Mouse (Mus musculus) hindbrain, postnatal 0 days (tissue): ENCODE measurements at regions not wholly inside any gene's neighbourhood (a gene's known extent, or its start where the extent isn't known, plus 50 kb on each side); places are given as distances from the start of the nearest gene placed in this dataset.

Experiments
- ATAC-seq: fragments of 200-750 bp; cut with Nextera tagmentation; 2 replicates; pipeline ENCODE4 v1.8.0; 2017; ENCODE audit warnings: mild to moderate bottlenecking, moderate TSS enrichment, moderate library complexity
- DNase-seq: peaks from one replicate; pipeline ENCODE4 v3.0.0-alpha.2; 2015; ENCODE audit warnings: low spot score
- H3K27ac ChIP-seq: fragments of 300-500 bp; sonication (generic); 2 replicates; pipeline ENCODE4 v1.5.1; 2014; ENCODE audit warnings: mild to moderate bottlenecking
- H3K27me3 ChIP-seq: fragments of 300-500 bp; sonication (generic); 2 replicates; pipeline ENCODE4 v1.6.1; 2014; ENCODE audit warnings: low read length, mixed read lengths; ENCODE audit not compliant: insufficient read depth
- H3K36me3 ChIP-seq: fragments of 300-500 bp; sonication (generic); 2 replicates; pipeline ENCODE4 v1.6.1; 2014; ENCODE audit warnings: low read length, mixed read lengths; ENCODE audit not compliant: insufficient read depth
- H3K4me1 ChIP-seq: fragments of 300-500 bp; sonication (generic); 2 replicates; pipeline ENCODE4 v1.6.1; 2014; ENCODE audit warnings: antibody characterized with exemption, low read length, mixed read lengths; ENCODE audit not compliant: insufficient read depth
- H3K4me2 ChIP-seq: fragments of 300-500 bp; sonication (generic); 2 replicates; pipeline ENCODE4 v1.6.1; 2014; ENCODE audit warnings: low read depth, mild to moderate bottlenecking, low read length, moderate library complexity, mixed read lengths
- H3K4me3 ChIP-seq: fragments of 300-500 bp; sonication (generic); 2 replicates; pipeline ENCODE4 v1.5.1; 2014; ENCODE audit warnings: low read length
- H3K9ac ChIP-seq: fragments of 300-500 bp; sonication (generic); replicated peaks from 2 replicates; pipeline ENCODE4 v1.6.1; 2014; ENCODE audit warnings: mild to moderate bottlenecking, low read length, moderate library complexity, mixed read lengths
- H3K9me3 ChIP-seq: fragments of 300-500 bp; sonication (generic); 2 replicates; pipeline ENCODE4 v1.6.1; 2016; ENCODE audit warnings: low read length, mixed read lengths
- CTCF ChIP-seq: IDR thresholded peaks from 2 replicates; pipeline ENCODE4 v1.5.1; 2016; ENCODE audit warnings: antibody characterized with exemption, control low read depth, low read depth
- WGBS: fragments of 180-500 bp; shearing (Covaris S2); extraction: QIAGEN DNeasy Blood & Tissue Kit; methylation state at CpG from one replicate; pipeline ENCODE4 v1.1.7; 2014; 5-methylcytosine and 5-hydroxymethylcytosine counted together

DNA sequence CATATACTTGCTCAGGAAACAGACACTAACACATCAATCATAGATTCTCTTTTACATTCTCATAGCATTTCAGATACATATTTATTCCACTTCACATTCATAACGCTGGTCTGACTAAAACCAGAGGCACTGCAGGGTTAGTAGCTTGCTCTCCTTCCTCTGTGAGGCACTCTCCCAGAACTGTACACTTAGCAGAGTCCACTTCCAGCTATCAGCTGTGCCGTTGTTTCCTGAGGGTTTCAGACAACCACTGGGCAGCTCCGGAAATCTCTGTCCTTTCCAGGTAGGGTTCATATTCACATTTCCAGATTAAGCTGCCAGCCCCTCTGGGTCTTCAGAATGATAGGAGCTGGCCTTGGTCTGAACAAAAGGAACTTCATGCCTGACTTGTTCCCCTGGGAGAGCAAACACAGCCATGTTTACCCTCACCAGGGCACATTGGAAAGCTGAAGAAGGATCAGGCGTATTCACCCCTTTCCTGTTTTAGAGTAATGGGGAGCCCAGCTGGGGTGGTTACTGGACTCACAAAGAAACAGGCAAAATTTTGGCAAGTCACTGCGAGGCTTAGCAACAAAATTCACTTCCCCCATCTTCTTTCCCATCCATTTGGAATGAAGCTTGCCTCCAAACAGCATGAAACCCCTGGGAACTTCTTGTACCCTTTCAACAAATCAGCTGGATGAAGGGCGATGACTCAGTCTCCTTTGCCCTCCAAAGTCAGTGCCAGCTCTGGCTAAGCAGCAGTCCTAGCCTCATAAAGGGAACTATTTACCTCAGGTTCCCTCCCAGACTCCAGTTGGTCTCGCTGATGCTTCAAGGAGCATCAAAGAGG, 622.0 kb downstream of the Sqor start:
- peak; percentile 92 for ATAC-seq
- 36% methylated on average over 7 of the region's 7 CpGs for whole genome bisulfite sequencing
- H3K36me3 ChIP-seq, result no peaks in the 10 kb centered on the region

DNA sequence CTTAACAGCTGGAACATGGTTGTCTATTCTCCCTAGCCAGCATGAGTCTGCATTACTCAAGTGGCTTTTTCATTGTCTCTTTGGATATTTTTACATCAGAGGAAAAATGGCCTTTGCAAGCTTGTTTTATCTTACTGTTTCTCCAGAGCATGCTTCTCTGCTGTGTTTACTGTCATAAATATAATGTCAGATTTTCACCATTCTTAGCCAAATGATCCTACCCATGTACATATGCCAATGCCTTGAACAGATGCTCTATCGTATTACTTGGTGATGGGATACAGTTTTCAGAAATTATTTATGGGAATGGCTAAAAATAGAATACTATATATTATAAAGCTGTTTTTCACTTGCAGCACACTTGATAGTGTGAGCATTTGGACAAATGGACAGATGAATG, 625.9 kb downstream of the Sqor start:
- H3K4me1 ChIP-seq, result no peaks in the 10 kb centered on the region
- DNase-seq (no peak), ATAC-seq (no peak)
- H3K4me2 ChIP-seq, result no peak overlapping the region
- no peaks in the 10 kb centered on the region for H3K9me3 ChIP-seq
- no peak overlapping the region for H3K9ac ChIP-seq
- no peaks in the 10 kb centered on the region for H3K36me3 ChIP-seq
- H3K27me3 ChIP-seq, result no peaks in the 10 kb centered on the region
- no peak for TF ChIP-seq CTCF
- H3K4me3 ChIP-seq, result no peak overlapping the region
- whole genome bisulfite sequencing, result 84% methylated on average over 1 of the region's 1 CpGs
- no peak overlapping the region for H3K27ac ChIP-seq

More for the DNA sequence above, 622.0 kb downstream of the Sqor start:
- H3K4me1 ChIP-seq, result no peaks in the 10 kb centered on the region
- DNase-seq, result peak; percentile 83
- H3K4me2 ChIP-seq, result no peak overlapping the region
- H3K9ac ChIP-seq, result no peak overlapping the region
- no peaks in the 10 kb centered on the region for H3K27me3 ChIP-seq
- peak overlapping the region; percentile 61; the same call in 1 of the 2 replicates for H3K27ac ChIP-seq
- no peak overlapping the region for H3K4me3 ChIP-seq
- TF ChIP-seq CTCF, result no peak
- H3K9me3 ChIP-seq, result no peaks in the 10 kb centered on the region

DNA sequence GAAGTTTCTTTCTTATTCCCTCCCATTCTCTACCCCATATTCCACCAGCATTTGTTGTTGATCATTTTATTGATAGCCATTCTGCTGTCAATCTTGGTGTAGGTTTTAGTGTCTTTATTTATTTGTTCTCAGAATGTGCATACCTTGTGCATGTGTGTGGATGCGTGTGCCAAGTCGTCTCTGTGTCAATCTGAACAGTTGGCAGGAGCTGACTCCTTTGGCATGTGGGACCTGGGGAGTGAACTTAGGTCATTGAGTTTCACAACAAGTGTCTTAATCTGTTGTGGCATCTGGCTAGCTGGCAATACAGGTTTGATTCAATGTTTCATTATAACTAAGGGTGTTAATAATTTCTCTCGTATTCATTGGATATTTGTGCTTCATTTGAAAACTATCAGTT, 629.3 kb downstream of the Sqor start:
- WGBS, result 77% methylated on average over 3 of the region's 3 CpGs
- no peaks in the 10 kb centered on the region for H3K4me1 ChIP-seq
- no peaks in the 10 kb centered on the region for H3K27me3 ChIP-seq

DNA sequence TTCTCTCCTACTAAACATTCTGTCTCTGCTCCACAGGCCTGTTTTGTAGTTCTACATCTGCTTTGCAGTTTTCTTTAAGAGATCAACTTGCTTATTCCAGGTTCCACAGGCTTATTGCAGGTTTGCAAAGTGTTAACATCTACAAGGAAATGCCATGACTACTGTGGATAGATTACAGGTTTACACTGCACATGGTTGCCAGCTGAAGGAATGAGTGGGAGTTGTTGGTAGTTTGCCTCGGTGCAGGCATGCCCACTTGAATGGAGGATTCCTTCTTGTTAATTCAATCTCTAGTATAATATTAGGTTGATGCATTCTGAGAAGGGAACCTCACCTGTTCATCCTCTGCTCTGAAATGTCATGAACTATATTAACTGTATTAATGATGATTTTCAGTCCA, 632.5 kb downstream of the Sqor start:
- Histone ChIP-seq H3K4me1 (no peaks in the 10 kb centered on the region), H3K27me3 (no peaks in the 10 kb centered on the region), H3K27ac (no peak overlapping the region), H3K4me2 (no peak overlapping the region), H3K9ac (no peak overlapping the region), H3K9me3 (no peaks in the 10 kb centered on the region), H3K36me3 (no peaks in the 10 kb centered on the region), H3K4me3 (no peak overlapping the region)
- WGBS, result 78% methylated on average over 1 of the region's 1 CpGs
- DNase-seq, result no peak
- no peak for ATAC-seq
- TF ChIP-seq CTCF, result no peak

More for the DNA sequence above, 629.3 kb downstream of the Sqor start:
- Histone ChIP-seq H3K9ac (no peak overlapping the region), H3K9me3 (no peaks in the 10 kb centered on the region), H3K27ac (no peak overlapping the region), H3K4me2 (no peak overlapping the region), H3K4me3 (no peak overlapping the region), H3K36me3 (no peaks in the 10 kb centered on the region)
- TF ChIP-seq CTCF, result no peak
- ATAC-seq, result no peak
- no peak for DNase-seq

DNA sequence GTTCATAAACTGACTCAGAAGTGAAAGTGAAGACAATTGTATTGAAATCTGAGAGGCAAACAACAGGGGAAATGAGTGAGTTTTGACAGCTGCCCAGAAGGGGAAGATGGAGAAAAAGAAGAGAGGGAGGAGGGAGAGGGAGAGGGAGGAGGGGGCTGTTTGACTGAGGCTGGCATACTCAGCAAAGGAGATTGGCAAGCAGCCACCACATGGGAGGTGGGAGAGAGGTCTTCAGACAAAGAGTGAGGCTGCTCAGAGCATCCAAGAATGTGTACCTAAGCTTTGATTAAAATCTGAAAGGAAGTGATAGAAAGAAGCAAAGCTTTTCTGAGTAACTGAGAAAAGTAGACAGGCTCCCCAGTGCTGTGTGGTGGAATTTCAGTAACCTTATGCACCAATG, 636.0 kb downstream of the Sqor start:
- TF ChIP-seq CTCF, result no peak
- Histone ChIP-seq H3K9me3 (no peaks in the 10 kb centered on the region), H3K27ac (no peak overlapping the region), H3K4me3 (no peak overlapping the region), H3K27me3 (no peaks in the 10 kb centered on the region), H3K9ac (no peak overlapping the region), H3K4me2 (no peak overlapping the region), H3K4me1 (no peaks in the 10 kb centered on the region), H3K36me3 (no peaks in the 10 kb centered on the region)
- DNase-seq (peak; percentile 28), ATAC-seq (no peak)

DNA sequence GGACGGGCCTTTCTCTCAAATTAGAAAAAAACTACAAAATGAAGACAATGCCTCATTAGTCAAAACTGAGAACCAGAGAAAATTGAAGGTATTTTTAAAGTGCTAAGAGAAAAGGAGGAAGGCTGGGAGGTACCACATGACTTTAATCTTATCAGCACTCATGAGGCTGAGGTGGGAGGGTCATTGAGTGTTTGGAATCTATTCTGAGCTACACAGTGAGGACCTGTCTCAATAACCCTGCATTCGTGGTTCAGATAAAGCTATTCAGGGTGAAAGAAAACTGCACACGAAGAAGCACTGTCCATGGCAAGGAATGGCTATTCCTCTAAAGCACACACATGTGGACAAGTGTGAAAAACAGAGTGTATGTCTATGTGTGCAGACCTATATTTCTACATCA, 644.0 kb downstream of the Sqor start:
- no peak for TF ChIP-seq CTCF
- H3K9me3 ChIP-seq, result no peaks in the 10 kb centered on the region
- no peaks in the 10 kb centered on the region for H3K27me3 ChIP-seq
- no peak overlapping the region for H3K4me2 ChIP-seq
- H3K4me3 ChIP-seq, result no peak overlapping the region
- H3K4me1 ChIP-seq, result no peaks in the 10 kb centered on the region
- no peak for ATAC-seq
- DNase-seq, result no peak
- WGBS, result 74% methylated on average over 3 of the region's 3 CpGs
- no peaks in the 10 kb centered on the region for H3K36me3 ChIP-seq
- no peak overlapping the region for H3K9ac ChIP-seq
- no peak overlapping the region for H3K27ac ChIP-seq

DNA sequence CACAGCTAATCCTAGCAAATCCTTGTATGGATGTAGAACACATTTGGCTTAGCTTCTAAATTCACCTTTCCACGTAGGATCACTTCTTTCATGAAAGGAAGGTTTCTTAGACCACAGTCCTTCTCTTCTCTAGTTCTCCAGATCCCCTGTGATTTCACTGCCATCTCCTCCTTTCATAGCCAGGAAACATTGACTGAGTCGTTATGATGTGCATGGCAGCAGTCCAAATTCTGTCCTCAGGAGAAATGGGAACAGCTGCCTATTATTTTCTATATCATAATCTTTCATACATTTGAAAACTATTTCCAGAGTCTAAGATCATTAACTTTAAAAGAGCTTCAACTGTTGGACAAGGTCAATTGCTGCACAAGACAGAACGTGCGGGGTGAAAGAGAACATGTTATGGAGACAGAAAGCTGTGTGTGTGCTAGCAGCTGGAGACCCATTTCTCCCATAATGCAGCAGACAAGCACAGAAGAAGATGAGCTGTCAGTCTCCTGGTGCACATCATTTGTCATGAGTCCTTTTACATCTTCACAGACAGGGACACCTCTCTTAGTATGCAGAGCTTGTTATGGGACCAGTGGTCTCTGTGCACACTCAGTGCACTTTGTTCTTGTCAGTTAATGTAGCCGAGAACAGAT, 631.6 kb upstream of the Sema6d start:
- H3K27ac ChIP-seq, result no peak overlapping the region

More for the DNA sequence above, 631.6 kb upstream of the Sema6d start:
- no peak for TF ChIP-seq CTCF
- peak; percentile 36 for DNase-seq
- Histone ChIP-seq H3K36me3 (no peaks in the 10 kb centered on the region), H3K27me3 (no peaks in the 10 kb centered on the region), H3K9me3 (no peaks in the 10 kb centered on the region), H3K4me1 (no peaks in the 10 kb centered on the region), H3K9ac (no peak overlapping the region), H3K4me3 (no peak overlapping the region), H3K4me2 (no peak overlapping the region)
- WGBS, result 34% methylated on average over 5 of the region's 5 CpGs
- ATAC-seq, result no peak
